Mouse (Mus musculus): ENCODE data around the gene Gtsf2. TPM values are rescaled to one million over a fixed set of nuclear protein-coding genes. Genes with fewer than 3 reads are reported as not detected.
"Not testable (repeated sequence)": the region's sequence is repeated elsewhere in the genome, so short reads cannot be mapped to it uniquely, and the experiment has no call there.

Gene Gtsf2
- not detected for total RNA-seq (2022)

GRCm38 (mm10) chr15:103448369-103448768 is at the start of gene Gtsf2:
Gene Gtsf2 (minus strand): TSS chr15:103448469.
- no peak for DNase-seq (ENCODE audit: low spot score in 2 of 2)

- DNase-seq (ENCODE audit: low spot score in 2 of 2): no peak
These were observed 48.2 kb upstream of the Gtsf2 start for GRCm38 (mm10) chr15:103496204-103497140.

- DNase-seq (ENCODE audit: low spot score in 2 of 2): no peak
These were observed 40.1 kb upstream of the Gtsf2 start for GRCm38 (mm10) chr15:103488336-103488735.

GRCm38 (mm10) chr15:103486658-103487057 is 38.4 kb upstream of the Gtsf2 start:
- no peak for DNase-seq (ENCODE audit: low spot score in 2 of 2)

- no peak for DNase-seq (ENCODE audit: low spot score in 2 of 2)
These were observed 36.8 kb upstream of the Gtsf2 start for GRCm38 (mm10) chr15:103485106-103485505.

GRCm38 (mm10) chr15:103484490-103484889 is 36.2 kb upstream of the Gtsf2 start:
- no peak for DNase-seq (ENCODE audit: low spot score in 2 of 2)

- no peak for DNase-seq (ENCODE audit: low spot score in 2 of 2)
These were observed 34.2 kb upstream of the Gtsf2 start for GRCm38 (mm10) chr15:103482488-103482887.

- DNase-seq (ENCODE audit: low spot score in 2 of 2): no peak
These were observed 31.9 kb upstream of the Gtsf2 start for GRCm38 (mm10) chr15:103480129-103480528.

GRCm38 (mm10) chr15:103479080-103479606 is 30.9 kb upstream of the Gtsf2 start:
- no peak for DNase-seq (ENCODE audit: low spot score in 2 of 2)

- DNase-seq (ENCODE audit: low spot score in 2 of 2): no peak
These were observed 25.5 kb upstream of the Gtsf2 start for GRCm38 (mm10) chr15:103473769-103474168.

GRCm38 (mm10) chr15:103473182-103473581 is 24.9 kb upstream of the Gtsf2 start:
- DNase-seq (ENCODE audit: low spot score in 2 of 2): no peak

- no peak for DNase-seq (ENCODE audit: low spot score in 2 of 2)
These were observed 24.0 kb upstream of the Gtsf2 start for GRCm38 (mm10) chr15:103472265-103472664.

GRCm38 (mm10) chr15:103471488-103472194 is 23.4 kb upstream of the Gtsf2 start:
- no peak for DNase-seq (ENCODE audit: low spot score in 2 of 2)

GRCm38 (mm10) chr15:103462539-103463261 is 14.4 kb upstream of the Gtsf2 start:
- no peak for DNase-seq (ENCODE audit: low spot score in 2 of 2)

- no peak for DNase-seq (ENCODE audit: low spot score in 2 of 2)
These were observed 6.2 kb upstream of the Gtsf2 start for GRCm38 (mm10) chr15:103454449-103454848.

- peak in 1 of 2 experiments; percentile 24 for DNase-seq (ENCODE audit: low spot score in 2 of 2)
These were observed 5.4 kb upstream of the Gtsf2 start, which contains the start of gene Nckap1l for GRCm38 (mm10) chr15:103453551-103454218. Gene Nckap1l (plus strand): TSS chr15:103453794.

- not testable (repeated sequence) for DNase-seq (ENCODE audit: low spot score in 2 of 2)
These were observed 2.3 kb downstream of the Gtsf2 start for GRCm38 (mm10) chr15:103445966-103446365.

- no peak for DNase-seq (ENCODE audit: low spot score in 2 of 2)
These were observed 18.0 kb downstream of the Gtsf2 start, which contains the start of gene Gtsf1 for GRCm38 (mm10) chr15:103430241-103430640. Gene Gtsf1 (minus strand): TSS chr15:103430470.

- no peak for DNase-seq (ENCODE audit: low spot score in 2 of 2)
These were observed 21.3 kb downstream of the Gtsf2 start for GRCm38 (mm10) chr15:103427017-103427416.

- not testable (repeated sequence) for DNase-seq (ENCODE audit: low spot score in 2 of 2)
These were observed 42.7 kb downstream of the Gtsf2 start for GRCm38 (mm10) chr15:103405586-103405985.

- no peak for DNase-seq (ENCODE audit: low spot score in 2 of 2)
These were observed 46.9 kb downstream of the Gtsf2 start for GRCm38 (mm10) chr15:103401361-103401760.

Data from left cerebral cortex, adult 8-10 months (tissue).